ENCODE assay signal across 8 mouse cellular contexts in genomic region chr10:66853258-66853657, GRCm38 (mm10).
DNase-seq lines count a peak whose midpoint lies in the region; ATAC-seq lines count a peak whose summit lies in the region.

No protein-coding gene starts in this region.

- no peak for ATAC-seq in hindbrain, embryonic 12.5 days (ENCODE audit: low FRiP score)

- H3K27me3 ChIP-seq in hindbrain, embryonic 12.5 days, result no peaks in the 10 kb centered on the region

- WGBS in hindbrain, embryonic 12.5 days, result 12% methylated on average over 13 of the region's 13 CpGs

- no peaks in the 10 kb centered on the region for H3K36me3 ChIP-seq in hindbrain, embryonic 12.5 days

- H3K9ac ChIP-seq in hindbrain, embryonic 12.5 days, result no peak overlapping the region

- no peak overlapping the region for H3K4me3 ChIP-seq in hindbrain, embryonic 12.5 days

- 0 out of 2 replicates have a peak, but pooled peaks cover 3% of the 10 kb centered on the region for H3K4me1 ChIP-seq in hindbrain, embryonic 12.5 days

- peak; percentile 97 for DNase-seq in NIH3T3 (ENCODE audit: low read depth)
- DNase-seq in cerebellum, adult 9-10 months, result peak; percentile 81
- peak; percentile 64 to 86 for DNase-seq in frontal cortex, postnatal 14 days (ENCODE audit: low spot score in 2 of 2)
- DNase-seq in layer of hippocampus, postnatal 25 days (ENCODE audit: extremely low spot score in 1 of 2, low spot score in 1 of 2), result peak; percentile 78 to 97
- peak; percentile 85 for DNase-seq in lung, postnatal 25 days (ENCODE audit: low spot score)
- DNase-seq in retina, adult 2 months (ENCODE audit: low read depth, low spot score), result peak; percentile 61
- DNase-seq in thymus, postnatal 25 days, result peak; percentile 89

- peak overlapping the region; percentile 27; the same call in 1 of the 2 replicates for H3K4me2 ChIP-seq in hindbrain, embryonic 12.5 days (replicated peaks)

- H3K9me3 ChIP-seq in hindbrain, embryonic 12.5 days (replicated peaks), result no peaks in the 10 kb centered on the region

- no peak overlapping the region for H3K27ac ChIP-seq in hindbrain, embryonic 12.5 days
